Mouse (Mus musculus) embryonic facial prominence, embryonic 14.5 days (tissue): ENCODE results near the gene Phyhd1. TPM values are rescaled to one million over a fixed set of nuclear protein-coding genes. Genes with fewer than 3 reads are reported as not detected.

Experiments
- ATAC-seq: fragments of 200-750 bp; cut with Nextera tagmentation; 2 replicates; pipeline ENCODE4 v1.8.0; 2017; ENCODE audit warnings: low read depth, moderate number of reproducible peaks, moderate TSS enrichment
- DNase-seq: peaks from one replicate; pipeline ENCODE4 v3.0.0-alpha.2; 2015; ENCODE audit warnings: low spot score
- H3K27ac ChIP-seq: fragments of 300-500 bp; sonication (generic); replicated peaks from 2 replicates; pipeline ENCODE4 v1.5.1; 2014; ENCODE audit warnings: low read depth, mild to moderate bottlenecking, low read length, moderate library complexity
- H3K27me3 ChIP-seq: fragments of 300-500 bp; sonication (generic); replicated peaks from 2 replicates; pipeline ENCODE4 v1.6.1; 2014; ENCODE audit warnings: low read length; ENCODE audit not compliant: control insufficient read depth, insufficient read depth
- H3K36me3 ChIP-seq: fragments of 300-500 bp; sonication (generic); 2 replicates; pipeline ENCODE4 v1.6.1; 2014; ENCODE audit warnings: low read length, mixed read lengths; ENCODE audit not compliant: control insufficient read depth, insufficient read depth
- H3K4me1 ChIP-seq: fragments of 300-500 bp; sonication (generic); 2 replicates; pipeline ENCODE4 v1.6.1; 2014; ENCODE audit warnings: antibody characterized with exemption, low read length; ENCODE audit not compliant: control insufficient read depth, insufficient read depth
- H3K4me2 ChIP-seq: fragments of 300-500 bp; sonication (generic); 2 replicates; pipeline ENCODE4 v1.6.1; 2014; ENCODE audit warnings: low read depth, mild to moderate bottlenecking, low read length, moderate library complexity, mixed read lengths
- H3K4me3 ChIP-seq: fragments of 300-500 bp; sonication (generic); 2 replicates; pipeline ENCODE4 v1.5.1; 2014; ENCODE audit warnings: low read depth, mild to moderate bottlenecking, low read length
- H3K9ac ChIP-seq: fragments of 300-500 bp; sonication (generic); 2 replicates; pipeline ENCODE4 v1.6.1; 2014; ENCODE audit warnings: low read depth, mild to moderate bottlenecking, low read length, moderate library complexity, mixed read lengths
- H3K9me3 ChIP-seq: fragments of 300-500 bp; sonication (generic); 2 replicates; pipeline ENCODE4 v1.6.1; 2016; ENCODE audit warnings: low read length; ENCODE audit not compliant: control insufficient read depth
- WGBS: fragments of 180-500 bp; shearing (Covaris S2); extraction: QIAGEN DNeasy Blood & Tissue Kit; methylation state at CpG from one replicate; pipeline ENCODE4 v1.1.7; 2014; 5-methylcytosine and 5-hydroxymethylcytosine counted together
- polyA plus RNA-seq: library from polyadenylated mRNA; unstranded; fragments of >200 nt; fragmentation: Nextera tagmentation; extraction: Ambion mirVana; gene quantifications from 2 replicates; pipeline ENCODE4 v1.2.1, GENCODE M21; 2014

Phyhd1 gene
- polyA plus RNA-seq, 1 experiment from 2014 or later = 5.7 TPM

GRCm38 (mm10) chr2:30267466-30267865 is 1.5 kb downstream of the Phyhd1 start:
- Histone ChIP-seq H3K27me3 (no peaks in the 10 kb centered on the region), H3K36me3 (peaks cover 18% of the 10 kb centered on the region), H3K9me3 (no peaks in the 10 kb centered on the region), H3K9ac (no peak overlapping the region), H3K4me1 (peaks cover 28% of the 10 kb centered on the region), H3K4me2 (no peak overlapping the region), H3K4me3 (no peak overlapping the region), H3K27ac (no peak overlapping the region)
- ATAC-seq = no peak
- DNase-seq = no peak
- 92% methylated on average over 2 of the region's 2 CpGs for WGBS

- H3K4me3 ChIP-seq = no peak overlapping the region
- peaks cover 11% of the 10 kb centered on the region for H3K36me3 ChIP-seq
- no peak for ATAC-seq
- WGBS = 43% methylated on average over 4 of the region's 4 CpGs
- no peak overlapping the region for H3K9ac ChIP-seq
- no peak overlapping the region for H3K4me2 ChIP-seq
- no peak for DNase-seq
- H3K9me3 ChIP-seq = no peaks in the 10 kb centered on the region
- no peak overlapping the region for H3K27ac ChIP-seq
- peaks cover 28% of the 10 kb centered on the region for H3K4me1 ChIP-seq
- H3K27me3 ChIP-seq = no peaks in the 10 kb centered on the region
Measured at GRCm38 (mm10) chr2:30268371-30268770, 2.4 kb downstream of the Phyhd1 start.

- Histone ChIP-seq H3K4me2 (no peak overlapping the region), H3K9me3 (no peaks in the 10 kb centered on the region), H3K27ac (peak overlapping the region; percentile 22; the same call in 1 of the 2 replicates), H3K27me3 (no peaks in the 10 kb centered on the region), H3K36me3 (peaks cover under 1% of the 10 kb centered on the region; the same call in 1 of the 2 replicates), H3K9ac (no peak overlapping the region), H3K4me3 (no peak overlapping the region), H3K4me1 (peaks cover 27% of the 10 kb centered on the region)
- no peak for DNase-seq
- ATAC-seq = no peak
- WGBS = 85% methylated on average over 17 of the region's 17 CpGs
Measured at GRCm38 (mm10) chr2:30269241-30269990, 3.4 kb downstream of the Phyhd1 start.

- Histone ChIP-seq H3K27me3 (no peaks in the 10 kb centered on the region), H3K4me1 (peaks cover 19% of the 10 kb centered on the region), H3K27ac (peak overlapping the region; percentile 22; the same call in 1 of the 2 replicates), H3K36me3 (no peaks in the 10 kb centered on the region), H3K9me3 (no peaks in the 10 kb centered on the region), H3K4me3 (no peak overlapping the region), H3K4me2 (no peak overlapping the region), H3K9ac (no peak overlapping the region)
- ATAC-seq = peak; percentile 88
- peak; percentile 89 for DNase-seq
- WGBS = 15% methylated on average over 1 of the region's 1 CpGs
Measured at GRCm38 (mm10) chr2:30270134-30270533, 4.1 kb downstream of the Phyhd1 start.

- no peak within 1 kb of the TSS for H3K4me3 ChIP-seq
- DNase-seq (no peak), ATAC-seq (no peak)
- WGBS = 87% methylated on average over 11 of the region's 11 CpGs
- H3K27ac ChIP-seq = no peak within 1 kb of the TSS
- H3K4me1 ChIP-seq = peaks cover 7% of the 10 kb centered on the region
- no peaks in the 10 kb centered on the region for H3K9me3 ChIP-seq
- H3K9ac ChIP-seq = no peak within 1 kb of the TSS
- H3K36me3 ChIP-seq = no peaks in the 10 kb centered on the region
- no peaks in the 10 kb centered on the region for H3K27me3 ChIP-seq
- no peak within 1 kb of the TSS for H3K4me2 ChIP-seq
Measured at GRCm38 (mm10) chr2:30280743-30281142, 14.7 kb downstream of the Phyhd1 start, which contains the start of gene Gm28038. TSS of gene Gm28038 (plus strand) at chr2:30281043.

- Histone ChIP-seq H3K4me2 (no peak overlapping the region), H3K27ac (no peak overlapping the region), H3K27me3 (no peaks in the 10 kb centered on the region), H3K9me3 (no peaks in the 10 kb centered on the region), H3K4me1 (peaks cover 7% of the 10 kb centered on the region), H3K9ac (no peak overlapping the region), H3K36me3 (no peaks in the 10 kb centered on the region), H3K4me3 (no peak overlapping the region)
- ATAC-seq (no peak), DNase-seq (no peak)
- 77% methylated on average over 3 of the region's 3 CpGs for WGBS
Measured at GRCm38 (mm10) chr2:30281651-30282050, 15.6 kb downstream of the Phyhd1 start.

- Histone ChIP-seq H3K27ac (no peak overlapping the region), H3K4me1 (peaks cover 15% of the 10 kb centered on the region), H3K9me3 (no peaks in the 10 kb centered on the region), H3K36me3 (no peaks in the 10 kb centered on the region), H3K4me3 (no peak overlapping the region), H3K9ac (no peak overlapping the region), H3K27me3 (no peaks in the 10 kb centered on the region), H3K4me2 (no peak overlapping the region)
- ATAC-seq (no peak), DNase-seq (no peak)
- WGBS = 95% methylated on average over 2 of the region's 2 CpGs
Measured at GRCm38 (mm10) chr2:30283193-30283592, 17.2 kb downstream of the Phyhd1 start.

GRCm38 (mm10) chr2:30285004-30285403 is 19.0 kb downstream of the Phyhd1 start:
- 0 out of 2 replicates have a peak, but pooled peaks cover 3% of the 10 kb centered on the region for H3K36me3 ChIP-seq
- peaks cover 15% of the 10 kb centered on the region for H3K4me1 ChIP-seq
- WGBS = 91% methylated on average over 5 of the region's 5 CpGs
- no peak overlapping the region for H3K27ac ChIP-seq
- DNase-seq = no peak
- H3K4me3 ChIP-seq = peak overlapping the region; percentile 95
- H3K9me3 ChIP-seq = no peaks in the 10 kb centered on the region
- ATAC-seq = no peak
- H3K4me2 ChIP-seq = peak overlapping the region; percentile 93
- no peaks in the 10 kb centered on the region for H3K27me3 ChIP-seq
- peak overlapping the region; percentile 95 for H3K9ac ChIP-seq
